Mouse (Mus musculus) regulatory T cell (primary cell): ENCODE results near the gene Sco2.

Experiments
- in situ Hi-C: fragments of 300-600 bp; cut with MboI, MseI; formaldehyde crosslinking; loops from one replicate; pipeline ENCODE4 v1.15.1; 2025; ENCODE audit warnings: high pct_unique_total_duplicates

Gene Sco2

GRCm38 (mm10) chr15:89373762-89374248 lies at the start of gene Sco2:
TSS of gene Sco2 (minus strand) at chr15:89373846.
- in situ Hi-C loops, result no loop called here

- in situ Hi-C loops, result no loop called here
Observed at GRCm38 (mm10) chr15:89421938-89422337, 48.3 kb upstream of the Sco2 start.

DNA sequence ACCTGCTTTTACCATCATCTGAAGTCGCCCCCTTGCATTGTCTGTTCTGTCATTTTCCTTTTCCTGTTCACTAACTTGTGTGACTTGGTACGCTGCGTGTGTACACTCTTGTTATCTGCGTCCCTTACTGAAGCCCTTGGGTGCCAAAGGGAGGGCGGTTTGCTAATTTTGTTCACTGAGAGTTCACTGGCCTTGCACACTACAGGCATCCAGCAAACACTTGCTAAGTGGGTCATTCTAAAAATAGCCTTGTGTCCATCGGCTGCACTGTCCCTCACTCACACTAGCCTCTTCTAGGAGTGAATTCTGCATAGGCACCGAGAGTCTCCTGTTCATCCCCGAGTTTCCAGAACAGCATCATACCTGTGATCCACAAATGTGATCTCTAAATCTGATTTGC lies 41.6 kb upstream of the Sco2 start:
- in situ Hi-C loops, result no loop called here

DNA sequence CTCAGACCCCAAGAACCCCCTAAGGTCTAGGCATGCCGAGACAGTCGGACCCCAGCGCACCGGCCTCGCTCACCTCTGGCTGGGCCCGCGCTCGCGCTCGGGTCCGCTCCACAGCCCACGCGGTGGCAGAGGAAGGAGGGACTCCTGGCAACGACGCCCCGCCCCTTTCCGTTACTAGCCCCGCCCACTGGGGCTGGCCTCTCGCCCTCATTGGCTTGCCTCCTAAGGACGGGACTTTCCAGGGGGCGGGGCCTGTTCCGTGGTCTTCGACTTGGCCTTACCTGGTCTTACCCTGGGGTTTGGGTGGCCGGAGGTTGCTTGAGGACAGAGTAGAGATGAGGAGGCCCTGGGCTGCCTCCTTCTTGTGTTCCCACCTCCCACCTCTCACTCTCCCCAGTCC lies 36.5 kb upstream of the Sco2 start, which contains the start of gene Syce3:
Syce3 (minus strand) TSS at position 386 of the 400 bp plus-strand sequence.
- in situ Hi-C loops, result no loop called here

DNA sequence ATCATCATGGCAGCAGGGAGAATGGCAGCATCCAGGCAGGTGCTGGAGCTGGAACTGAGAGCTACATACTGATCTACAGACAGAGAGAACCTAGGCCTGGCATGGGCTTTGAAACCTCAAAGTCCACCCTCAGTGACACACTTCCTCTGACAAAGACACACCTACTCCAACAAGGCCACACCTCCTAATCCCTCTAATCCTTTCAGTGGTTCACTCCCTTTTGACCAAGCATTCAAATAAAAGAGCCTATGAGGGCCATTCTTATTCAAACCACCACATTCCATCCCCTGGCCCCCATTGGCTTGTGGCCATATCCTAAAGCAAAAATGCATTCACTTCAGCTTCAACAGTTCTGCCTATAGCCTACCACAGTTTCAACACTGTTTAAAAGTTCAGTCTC lies 33.0 kb upstream of the Sco2 start:
- in situ Hi-C loops, result no loop called here

GRCm38 (mm10) chr15:89404831-89405623 lies 31.4 kb upstream of the Sco2 start:
- in situ Hi-C loops, result no loop called here

DNA sequence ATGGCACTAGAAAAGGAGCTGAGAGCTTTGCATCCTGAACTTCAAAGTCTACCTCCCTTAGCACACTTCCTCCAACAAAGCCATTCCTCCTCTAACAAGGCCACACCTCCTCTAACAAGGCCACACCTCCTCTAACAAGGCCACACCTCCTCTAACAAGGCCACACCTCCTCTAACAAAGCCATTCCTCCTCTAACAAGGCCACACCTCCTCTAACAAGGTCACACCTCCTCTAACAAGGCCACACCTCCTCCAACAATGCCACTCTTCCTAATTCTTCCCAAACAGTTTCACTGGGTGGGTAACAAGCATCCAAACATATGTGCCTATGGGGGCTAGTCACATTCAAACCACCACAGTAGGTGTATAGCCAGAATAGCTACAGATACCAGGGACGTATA lies 28.8 kb upstream of the Sco2 start:
- in situ Hi-C loops, result no loop called here

DNA sequence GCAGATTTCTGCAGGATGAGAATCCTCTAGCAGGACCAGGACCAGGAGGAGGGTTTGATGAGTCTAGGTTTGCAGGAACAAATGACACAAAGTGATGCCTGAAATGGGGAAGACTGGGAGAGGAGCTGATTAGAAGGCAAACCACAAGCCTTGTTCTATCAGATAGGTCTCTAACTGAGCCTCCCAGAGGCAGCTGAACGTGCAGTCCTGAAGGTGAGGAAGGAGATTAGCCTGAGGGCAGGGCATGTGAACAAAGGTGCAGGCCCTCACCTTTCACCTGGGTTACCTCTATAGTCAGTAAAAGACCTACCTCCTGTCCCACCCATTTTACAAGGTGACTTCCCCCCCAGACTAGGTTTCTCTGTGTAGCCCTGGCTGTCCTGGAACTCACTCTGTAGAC lies 26.1 kb upstream of the Sco2 start:
- in situ Hi-C loops, result no loop called here

- in situ Hi-C loops, result no loop called here
Observed at GRCm38 (mm10) chr15:89398146-89398545, 24.5 kb upstream of the Sco2 start.

GRCm38 (mm10) chr15:89396883-89397282 lies 23.2 kb upstream of the Sco2 start:
- in situ Hi-C loops, result no loop called here

GRCm38 (mm10) chr15:89390081-89390480 lies 16.4 kb upstream of the Sco2 start:
- in situ Hi-C loops, result no loop called here

- in situ Hi-C loops, result no loop called here
Observed at GRCm38 (mm10) chr15:89387127-89387526, 13.5 kb upstream of the Sco2 start.

- in situ Hi-C loops, result no loop called here
Observed at GRCm38 (mm10) chr15:89384617-89385016, 11.0 kb upstream of the Sco2 start, which contains the start of gene Klhdc7b. TSS of gene Klhdc7b (plus strand) at chr15:89384917.

DNA sequence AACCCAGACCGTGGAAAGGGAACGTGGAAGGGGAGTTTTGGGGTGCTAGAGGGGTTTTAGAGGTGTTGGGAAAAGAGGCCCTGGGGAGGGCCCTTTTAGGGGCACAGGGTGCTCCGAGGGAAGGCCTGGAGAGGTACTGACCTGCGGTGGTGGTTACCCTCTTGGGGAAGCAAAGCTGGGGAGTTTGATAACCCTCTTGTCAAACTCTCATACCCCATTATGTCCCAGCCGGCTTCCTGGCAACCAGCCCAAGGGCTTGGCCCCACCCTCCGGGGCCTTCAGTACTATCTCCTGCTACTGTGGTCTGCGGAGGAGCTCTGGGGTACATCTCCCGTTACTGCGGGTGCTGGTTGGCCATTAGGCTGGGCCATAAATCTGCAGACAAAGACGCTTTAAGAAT lies 5.8 kb upstream of the Sco2 start:
- in situ Hi-C loops, result no loop called here

DNA sequence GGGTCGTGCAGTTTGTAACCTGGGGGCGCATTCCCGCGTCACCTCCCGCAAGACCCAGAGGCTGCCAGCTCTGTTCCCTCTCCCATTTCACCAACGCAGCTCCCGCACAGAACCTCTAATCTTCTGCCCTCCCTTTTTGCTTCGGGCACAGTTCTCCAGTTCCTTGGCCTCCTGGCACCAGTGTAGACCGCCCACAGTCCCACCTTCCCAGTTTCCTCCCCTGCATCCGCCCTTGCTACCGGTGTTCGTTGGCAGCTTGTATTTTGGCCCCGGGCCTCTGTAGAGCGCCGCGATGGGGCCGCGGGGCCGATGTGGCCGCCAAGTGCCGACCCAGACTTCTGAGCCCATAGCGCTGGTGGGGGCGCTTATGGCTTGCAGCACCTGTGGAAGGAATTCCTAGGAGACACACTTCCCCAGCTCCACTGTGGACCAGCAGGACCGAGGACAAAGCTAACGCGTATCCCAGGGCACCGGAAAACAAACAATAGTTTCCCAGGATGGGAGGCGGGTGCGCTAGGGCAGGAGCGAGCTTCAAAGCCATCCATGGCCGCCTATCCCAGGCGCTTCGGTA lies 5.3 kb upstream of the Sco2 start, which contains the start of gene Odf3b:
Odf3b (minus strand) TSS at position 452 of the 571 bp plus-strand sequence.
- in situ Hi-C loops, result no loop called here

DNA sequence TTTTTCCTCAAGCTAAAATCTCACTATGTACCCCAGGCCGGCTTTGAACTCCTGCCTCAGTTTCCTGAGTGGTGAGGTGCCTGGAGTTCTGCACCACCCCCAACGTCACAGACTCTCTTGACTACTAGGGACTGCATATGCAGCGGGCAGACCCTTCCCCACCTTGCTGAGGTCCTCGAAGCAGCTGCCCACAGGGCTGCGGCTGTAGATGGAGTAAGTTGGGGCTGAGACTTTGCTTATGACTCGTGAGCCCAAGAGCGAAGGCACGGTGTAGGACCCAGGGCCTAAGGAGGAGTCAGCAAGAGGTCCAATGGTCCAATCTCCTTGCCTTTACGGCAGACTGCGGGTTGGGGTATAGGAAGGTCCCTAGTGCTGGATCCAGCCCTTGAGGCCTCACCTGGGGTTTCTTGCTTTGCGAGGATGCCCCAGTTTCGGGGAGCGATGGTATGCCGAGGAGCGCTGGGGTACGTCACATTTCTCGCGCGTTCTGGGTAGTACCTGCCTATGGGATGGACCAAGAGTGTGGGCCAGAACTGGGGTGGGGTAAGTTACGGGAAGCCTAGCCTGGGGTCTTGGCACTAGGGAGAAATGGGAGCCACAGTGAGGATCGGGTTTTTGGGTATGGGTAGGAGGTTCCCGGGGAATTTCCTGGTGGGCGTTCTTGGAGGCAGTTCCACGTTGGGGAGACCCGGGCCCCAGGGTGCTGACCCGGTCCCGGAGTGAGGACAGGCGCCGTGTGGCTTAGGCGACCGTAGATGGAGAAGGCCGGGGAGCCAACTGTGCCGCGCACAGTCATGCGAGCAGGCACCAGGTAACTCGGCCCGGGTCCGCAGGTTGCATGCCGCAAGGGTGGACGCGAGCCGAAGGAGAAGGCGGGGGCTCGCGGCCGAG lies 4.5 kb upstream of the Sco2 start:
- in situ Hi-C loops, result no loop called here

- in situ Hi-C loops, result no loop called here
Observed at GRCm38 (mm10) chr15:89377362-89377761, 3.7 kb upstream of the Sco2 start.

- in situ Hi-C loops, result no loop called here
Observed at GRCm38 (mm10) chr15:89376957-89377356, 3.3 kb upstream of the Sco2 start, which contains the start of gene Tymp. TSS of gene Tymp (minus strand) at chr15:89377039.

DNA sequence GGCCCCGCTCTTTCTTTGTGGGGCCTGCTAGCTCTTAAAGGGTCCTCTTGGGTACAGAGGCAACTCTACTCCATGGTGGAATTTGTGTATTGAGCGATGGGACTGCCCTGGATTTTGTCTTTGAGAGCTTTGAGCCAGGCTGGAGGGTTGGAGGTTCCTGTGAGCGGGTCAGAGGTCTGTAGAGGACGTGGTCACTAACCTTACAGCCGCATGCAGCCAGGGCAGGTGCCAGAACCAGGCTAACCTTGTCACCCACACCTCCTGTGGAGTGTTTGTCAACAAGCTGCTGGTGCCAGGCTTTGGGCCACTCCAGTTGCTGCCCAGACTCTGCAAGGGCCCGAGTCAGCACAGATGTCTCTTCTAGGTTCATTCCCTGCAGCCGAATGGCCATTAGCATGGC lies 2.4 kb upstream of the Sco2 start:
- in situ Hi-C loops, result no loop called here

- in situ Hi-C loops, result no loop called here
Observed at GRCm38 (mm10) chr15:89374801-89375534, 1.3 kb upstream of the Sco2 start.

- in situ Hi-C loops, result no loop called here
Observed at GRCm38 (mm10) chr15:89374340-89374739, 694 bp upstream of the Sco2 start.
